16 mouse cellular contexts compared by ENCODE assay signal in the genomic region with DNA sequence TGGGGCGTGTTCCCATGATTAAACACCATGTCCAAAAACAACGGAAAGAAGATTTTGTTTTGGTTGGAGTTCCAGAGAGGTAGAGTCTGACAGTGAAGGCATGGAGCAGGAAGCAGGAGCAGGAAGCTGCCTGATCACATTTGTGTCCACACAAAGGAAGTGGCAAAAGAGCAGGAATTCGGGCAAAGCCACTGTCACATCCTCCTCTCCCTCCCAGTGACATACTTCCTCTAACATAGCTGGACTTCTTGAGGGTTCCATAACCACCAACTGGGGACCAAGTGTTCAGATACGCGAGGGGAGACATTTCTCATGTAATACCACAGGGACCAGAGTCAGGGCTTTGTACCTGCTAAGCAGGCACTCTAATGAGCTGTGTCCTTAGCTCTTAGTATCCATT. TPM values are rescaled to one million over a fixed set of nuclear protein-coding genes. Genes with fewer than 3 reads are reported as not detected.
DNase-seq lines count a peak whose midpoint lies in the region; ATAC-seq and TF ChIP-seq lines count a peak whose summit lies in the region.
"Had no signal": no experiment of that assay in that cellular context is flagged by ENCODE, and none has a peak within 500 bp of the region (broad histone marks: within the 10 kb centered on the region; RNA-seq: fewer than 3 reads in every experiment).

No protein-coding gene starts in this region.

- no peak for ATAC-seq in hindbrain, embryonic 14.5 days (ENCODE audit: low FRiP score)
- no peak for ATAC-seq in hindbrain, embryonic 16.5 days
- ATAC-seq in megakaryocyte, adult 5-6 weeks (ENCODE audit: poor library complexity, severe bottlenecking), result no peak

- no peak overlapping the region for H3K4me3 ChIP-seq in hindbrain, embryonic 14.5 days (replicated peaks; ENCODE audit: low read length)
- no peak overlapping the region for H3K4me3 ChIP-seq in hindbrain, embryonic 16.5 days (ENCODE audit: low read length)
- H3K4me3 ChIP-seq in megakaryocyte, embryonic 14.5 days (replicated peaks), result peak overlapping the region; percentile 16
- H3K4me3 ChIP-seq in bone marrow macrophage, adult 2 months (ENCODE audit: insufficient read depth, low read length), result no peak overlapping the region
- H3K4me3 ChIP-seq in macrophage (ENCODE audit: inconsistent target), result no peak overlapping the region
- H3K4me3 ChIP-seq: embryonic facial prominence, embryonic 10.5 days; forebrain, embryonic 12.5 days; heart, embryonic 10.5 days; kidney, embryonic 15.5 days; limb, embryonic 12.5 days; liver, embryonic 15.5 days; midbrain, embryonic 12.5 days; stomach, embryonic 15.5 days had no signal

- H3K79me2 ChIP-seq in macrophage (ENCODE audit: inconsistent target), result no peaks in the 10 kb centered on the region

- DNase-seq in hindbrain, embryonic 14.5 days (ENCODE audit: low spot score), result no peak
- no peak for DNase-seq in adrenal gland, postnatal 10 days
- DNase-seq: gastrocnemius, postnatal 14 days had no signal

- no peaks in the 10 kb centered on the region for H3K4me1 ChIP-seq in hindbrain, embryonic 14.5 days (replicated peaks; ENCODE audit: control insufficient read depth, insufficient read depth, low read length)
- H3K4me1 ChIP-seq in hindbrain, embryonic 16.5 days (ENCODE audit: control insufficient read depth, insufficient read depth, low read depth, low read length), result no peaks in the 10 kb centered on the region
- peaks cover 71% of the 10 kb centered on the region for H3K4me1 ChIP-seq in megakaryocyte, embryonic 14.5 days
- H3K4me1 ChIP-seq in bone marrow macrophage, adult 2 months (ENCODE audit: control insufficient read depth, insufficient read depth, low read length), result peaks cover 42% of the 10 kb centered on the region
- H3K4me1 ChIP-seq: embryonic facial prominence, embryonic 10.5 days; heart, embryonic 10.5 days; kidney, embryonic 15.5 days; limb, embryonic 12.5 days; midbrain, embryonic 12.5 days; stomach, embryonic 15.5 days had no signal

- H3K9ac ChIP-seq in hindbrain, embryonic 14.5 days, result no peak overlapping the region
- no peak overlapping the region for H3K9ac ChIP-seq in hindbrain, embryonic 16.5 days (ENCODE audit: low read depth, low read length)
- H3K9ac ChIP-seq: forebrain, embryonic 12.5 days; kidney, embryonic 15.5 days; limb, embryonic 12.5 days; liver, embryonic 15.5 days; midbrain, embryonic 12.5 days; stomach, embryonic 15.5 days had no signal

- WGBS in hindbrain, embryonic 14.5 days, result 97% methylated on average over 5 of the region's 5 CpGs
- 91% methylated on average over 5 of the region's 5 CpGs for WGBS in hindbrain, embryonic 16.5 days
- 36% methylated on average over 5 of the region's 5 CpGs for WGBS in macrophage (ENCODE audit: missing documents)

- peak overlapping the region; percentile 40; the same call in 1 of the 2 replicates for H3K27ac ChIP-seq in hindbrain, embryonic 14.5 days
- no peak overlapping the region for H3K27ac ChIP-seq in hindbrain, embryonic 16.5 days (ENCODE audit: low read depth, low read length)
- peak overlapping the region; percentile 83 for H3K27ac ChIP-seq in bone marrow macrophage, adult 2 months (ENCODE audit: insufficient read depth, low read depth, low read length)
- peak overlapping the region; percentile 80 for H3K27ac ChIP-seq in macrophage
- H3K27ac ChIP-seq: embryonic facial prominence, embryonic 10.5 days; forebrain, embryonic 12.5 days; heart, embryonic 10.5 days; kidney, embryonic 15.5 days; limb, embryonic 12.5 days; liver, embryonic 15.5 days; stomach, embryonic 15.5 days had no signal

- no peak for TF ChIP-seq POLR2A in bone marrow macrophage, adult 2 months (IDR thresholded peaks at IDR 0.05; ENCODE audit: borderline replicate concordance, low read depth, low read length)

- no peak overlapping the region for H3K4me2 ChIP-seq in hindbrain, embryonic 14.5 days (replicated peaks)
- no peak overlapping the region for H3K4me2 ChIP-seq in hindbrain, embryonic 16.5 days (ENCODE audit: low read length)
- H3K4me2 ChIP-seq: forebrain, embryonic 12.5 days; kidney, embryonic 15.5 days; limb, embryonic 12.5 days; liver, embryonic 15.5 days; midbrain, embryonic 12.5 days; stomach, embryonic 15.5 days had no signal

- no peaks in the 10 kb centered on the region for H3K27me3 ChIP-seq in hindbrain, embryonic 14.5 days (ENCODE audit: control insufficient read depth, insufficient read depth, low read length)
- H3K27me3 ChIP-seq in hindbrain, embryonic 16.5 days (replicated peaks; ENCODE audit: control insufficient read depth, insufficient read depth, low read length), result no peaks in the 10 kb centered on the region
- no peaks in the 10 kb centered on the region for H3K27me3 ChIP-seq in megakaryocyte, embryonic 14.5 days (replicated peaks)
- H3K27me3 ChIP-seq: forebrain, embryonic 12.5 days; kidney, embryonic 15.5 days; limb, embryonic 12.5 days; liver, embryonic 15.5 days; midbrain, embryonic 12.5 days; stomach, embryonic 15.5 days had no signal

- no peak for TF ChIP-seq CTCF in bone marrow macrophage, adult 2 months (IDR thresholded peaks at IDR 0.05; ENCODE audit: low read depth, low read length)

- peaks cover 29% of the 10 kb centered on the region for H3K36me3 ChIP-seq in hindbrain, embryonic 14.5 days (replicated peaks; ENCODE audit: control insufficient read depth, insufficient read depth)
- no peaks in the 10 kb centered on the region; the same call in 1 of the 2 replicates for H3K36me3 ChIP-seq in hindbrain, embryonic 16.5 days (ENCODE audit: control insufficient read depth, insufficient read depth, low read length)
- peaks cover 63% of the 10 kb centered on the region for H3K36me3 ChIP-seq in megakaryocyte, embryonic 14.5 days (replicated peaks; ENCODE audit: low read length)
- no peaks in the 10 kb centered on the region for H3K36me3 ChIP-seq in macrophage (ENCODE audit: inconsistent target)

- H3K9me3 ChIP-seq in hindbrain, embryonic 14.5 days (ENCODE audit: control insufficient read depth, low read length), result no peaks in the 10 kb centered on the region
- H3K9me3 ChIP-seq in hindbrain, embryonic 16.5 days (ENCODE audit: control insufficient read depth, low read length), result no peaks in the 10 kb centered on the region
- no peaks in the 10 kb centered on the region for H3K9me3 ChIP-seq in megakaryocyte, embryonic 14.5 days
- H3K9me3 ChIP-seq: embryonic facial prominence, embryonic 10.5 days; forebrain, embryonic 12.5 days; heart, embryonic 10.5 days; kidney, embryonic 15.5 days; limb, embryonic 12.5 days; liver, embryonic 15.5 days; midbrain, embryonic 12.5 days; stomach, embryonic 15.5 days had no signal

RNA-seq across cellular contexts. Expression of gene Polr3b, which starts 25.2 kb away (rescaled TPM):
- 16.9 and 17.2 TPM in 2 replicates for polyA plus RNA-seq in hindbrain, embryonic 14.5 days (2014; fragmentation: Nextera tagmentation; extraction: Ambion mirVana)
- 13.1 and 14.4 TPM in 2 replicates for polyA plus RNA-seq in hindbrain, embryonic 16.5 days (2015; fragmentation: Nextera tagmentation; extraction: Ambion mirVana)
- polyA plus RNA-seq in megakaryocyte, embryonic 14.5 days (2012; ENCODE audit: insufficient read depth, low replicate concordance), result 3.2 TPM in 1 of 2 replicates, not detected in the other
- total RNA-seq in megakaryocyte, adult 5-6 weeks (2015), result 20.0 and 20.1 TPM in 2 replicates
- 26.3 and 28.7 TPM in 2 replicates for total RNA-seq in megakaryocyte, adult 5-6 weeks (2017)
- polyA plus RNA-seq in bone marrow macrophage, adult 2 months (2012; ENCODE audit: insufficient read depth, insufficient read length, missing spikeins), result 11.1 and 15.4 TPM in 2 replicates
- total RNA-seq in macrophage (2018; cell fraction: chromatin; rRNA removed), result 10 to 100 TPM; 24.8 to 73.2 (median 47.0) TPM
- total RNA-seq in macrophage (2018; cell fraction: cytosol; rRNA removed), result 10 to 100 TPM in 20 of 26 experiments, 1 to 10 TPM in 6; 6.2 to 16.7 (median 11.8) TPM
- 10 to 100 TPM; 12.2 to 42.3 (median 21.3) TPM for total RNA-seq in macrophage (2018; cell fraction: nucleus; rRNA removed)
- 9.6 to 15.9 TPM (median 10.0 TPM) in 3 replicates for polyA plus RNA-seq in macrophage (2018)
- total RNA-seq in adrenal gland, postnatal 10 days (2021), result 10 to 100 TPM; 22.4 to 26.8 TPM
